Mouse (Mus musculus) forebrain, embryonic 11.5 days (tissue): ENCODE measurements around the gene Tnfsf11. TPM values are rescaled to one million over a fixed set of nuclear protein-coding genes. Genes with fewer than 3 reads are reported as not detected.

Experiments used
- ATAC-seq: fragments of 200-750 bp; cut with Nextera tagmentation; replicated peaks from 2 replicates; pipeline ENCODE4 v1.8.0; 2017; ENCODE audit warnings: moderate TSS enrichment; ENCODE audit not compliant: low FRiP score
- DNase-seq: peaks from one replicate; pipeline ENCODE4 v3.0.0-alpha.2; 2017; ENCODE audit warnings: low spot score
- H3K27ac ChIP-seq: fragments of 300-500 bp; sonication (generic); 2 replicates; pipeline ENCODE4 v1.5.1; 2014; ENCODE audit warnings: low read depth, low read length
- H3K27me3 ChIP-seq: fragments of 300-500 bp; sonication (generic); 2 replicates; pipeline ENCODE4 v1.6.1; 2014; ENCODE audit warnings: mild to moderate bottlenecking, low read length, mixed read lengths; ENCODE audit not compliant: control insufficient read depth, insufficient read depth
- H3K36me3 ChIP-seq: fragments of 300-500 bp; sonication (generic); 2 replicates; pipeline ENCODE4 v1.6.1; 2014; ENCODE audit warnings: mild to moderate bottlenecking, low read length, moderate library complexity, mixed read lengths; ENCODE audit not compliant: control insufficient read depth, insufficient read depth
- H3K4me1 ChIP-seq: fragments of 300-500 bp; sonication (generic); replicated peaks from 2 replicates; pipeline ENCODE4 v1.6.1; 2014; ENCODE audit warnings: low read length, mixed read lengths; ENCODE audit not compliant: control insufficient read depth, insufficient read depth
- H3K4me2 ChIP-seq: fragments of 300-500 bp; sonication (generic); 2 replicates; pipeline ENCODE4 v1.6.1; 2014; ENCODE audit warnings: low read depth, mild to moderate bottlenecking, low read length, moderate library complexity, mixed read lengths; ENCODE audit not compliant: severe bottlenecking
- H3K4me3 ChIP-seq: fragments of 300-500 bp; sonication (generic); 2 replicates; pipeline ENCODE4 v1.5.1; 2014; ENCODE audit warnings: low read depth, low read length
- H3K9ac ChIP-seq: fragments of 300-500 bp; sonication (generic); 2 replicates; pipeline ENCODE4 v1.6.1; 2014; ENCODE audit warnings: low read length
- H3K9me3 ChIP-seq: fragments of 300-500 bp; sonication (generic); 2 replicates; pipeline ENCODE4 v1.6.1; 2016; ENCODE audit warnings: low read length, mixed read lengths; ENCODE audit not compliant: control insufficient read depth
- WGBS: fragments of 180-500 bp; shearing (Covaris S2); extraction: QIAGEN DNeasy Blood & Tissue Kit; methylation state at CpG from one replicate; pipeline ENCODE4 v1.1.7; 2014; 5-methylcytosine and 5-hydroxymethylcytosine counted together
- polyA plus RNA-seq: library from polyadenylated mRNA; unstranded; fragments of >200 nt; fragmentation: Nextera tagmentation; extraction: Ambion mirVana; gene quantifications from 2 replicates; pipeline ENCODE4 v1.2.1, GENCODE M21; 2014

Gene Tnfsf11
- polyA plus RNA-seq, 1 experiment from 2014 or later = 0.45 TPM

- ATAC-seq (no peak), DNase-seq (no peak)
- H3K9me3 ChIP-seq = no peaks in the 10 kb centered on the region
- no peaks in the 10 kb centered on the region; the same call in 1 of the 2 replicates for H3K27me3 ChIP-seq
- no peaks in the 10 kb centered on the region for H3K4me1 ChIP-seq
- no peak overlapping the region for H3K4me3 ChIP-seq
- H3K36me3 ChIP-seq = no peaks in the 10 kb centered on the region
- no peak overlapping the region for H3K9ac ChIP-seq
- 90% methylated on average over 3 of the region's 3 CpGs for WGBS
- no peak overlapping the region for H3K4me2 ChIP-seq
- H3K27ac ChIP-seq = no peak overlapping the region
These were observed 6.9 kb downstream of the Tnfsf11 start for GRCm38 (mm10) chr14:78300914-78301313.

- ATAC-seq (no peak), DNase-seq (no peak)
- H3K9me3 ChIP-seq = peaks cover 5% of the 10 kb centered on the region; the same call in 1 of the 2 replicates
- no peak overlapping the region for H3K4me3 ChIP-seq
- no peak overlapping the region for H3K4me2 ChIP-seq
- H3K9ac ChIP-seq = no peak overlapping the region
- WGBS = 93% methylated on average over 7 of the region's 7 CpGs
- H3K36me3 ChIP-seq = no peaks in the 10 kb centered on the region
- no peak overlapping the region for H3K27ac ChIP-seq
- H3K27me3 ChIP-seq = peaks cover 2% of the 10 kb centered on the region; the same call in 1 of the 2 replicates
- peaks cover 8% of the 10 kb centered on the region; the same call in 1 of the 2 replicates for H3K4me1 ChIP-seq
These were observed 15.2 kb downstream of the Tnfsf11 start for GRCm38 (mm10) chr14:78292687-78293086.

GRCm38 (mm10) chr14:78289912-78290523 is 17.8 kb downstream of the Tnfsf11 start:
- ATAC-seq = no peak
- H3K27me3 ChIP-seq = peaks cover 2% of the 10 kb centered on the region; the same call in 1 of the 2 replicates
- H3K4me3 ChIP-seq = no peak overlapping the region
- peaks cover 13% of the 10 kb centered on the region; the same call in 1 of the 2 replicates for H3K4me1 ChIP-seq
- H3K27ac ChIP-seq = no peak overlapping the region
- no peaks in the 10 kb centered on the region for H3K36me3 ChIP-seq
- DNase-seq = no peak
- no peak overlapping the region for H3K4me2 ChIP-seq
- no peak overlapping the region for H3K9ac ChIP-seq
- 64% methylated on average over 9 of the region's 9 CpGs for WGBS
- peaks cover 5% of the 10 kb centered on the region; the same call in 1 of the 2 replicates for H3K9me3 ChIP-seq

GRCm38 (mm10) chr14:78288903-78289302 is 18.9 kb downstream of the Tnfsf11 start:
- 5% methylated on average over 5 of the region's 5 CpGs for WGBS
- Histone ChIP-seq H3K4me3 (no peak overlapping the region), H3K9ac (no peak overlapping the region), H3K27me3 (peaks cover 2% of the 10 kb centered on the region; the same call in 1 of the 2 replicates), H3K36me3 (no peaks in the 10 kb centered on the region), H3K4me1 (peaks cover 13% of the 10 kb centered on the region; the same call in 1 of the 2 replicates), H3K27ac (no peak overlapping the region; the same call in 1 of the 2 replicates), H3K9me3 (peaks cover 2% of the 10 kb centered on the region; the same call in 1 of the 2 replicates), H3K4me2 (no peak overlapping the region)
- ATAC-seq (peak; percentile 87), DNase-seq (peak; percentile 71)

GRCm38 (mm10) chr14:78287906-78288800 is 19.7 kb downstream of the Tnfsf11 start:
- Histone ChIP-seq H3K36me3 (no peaks in the 10 kb centered on the region), H3K4me3 (no peak overlapping the region), H3K9me3 (no peaks in the 10 kb centered on the region), H3K4me2 (no peak overlapping the region), H3K4me1 (peaks cover 13% of the 10 kb centered on the region), H3K9ac (no peak overlapping the region), H3K27ac (peak overlapping the region; percentile 50; the same call in 1 of the 2 replicates), H3K27me3 (peaks cover 2% of the 10 kb centered on the region; the same call in 1 of the 2 replicates)
- ATAC-seq (no peak), DNase-seq (peak; percentile 79)
- WGBS = 30% methylated on average over 7 of the region's 7 CpGs

GRCm38 (mm10) chr14:78286011-78286548 is 21.8 kb downstream of the Tnfsf11 start:
- H3K9ac ChIP-seq = no peak overlapping the region
- H3K4me1 ChIP-seq = peaks cover 13% of the 10 kb centered on the region
- H3K27ac ChIP-seq = peak overlapping the region; percentile 8; the same call in 1 of the 2 replicates
- H3K4me3 ChIP-seq = no peak overlapping the region
- ATAC-seq (peak; percentile 31), DNase-seq (no peak)
- 14% methylated on average over 5 of the region's 5 CpGs for WGBS
- H3K9me3 ChIP-seq = no peaks in the 10 kb centered on the region
- peaks cover 2% of the 10 kb centered on the region; the same call in 1 of the 2 replicates for H3K27me3 ChIP-seq
- H3K36me3 ChIP-seq = no peaks in the 10 kb centered on the region
- no peak overlapping the region for H3K4me2 ChIP-seq

- no peak for DNase-seq
- WGBS = 86% methylated on average over 11 of the region's 11 CpGs
- H3K9ac ChIP-seq = no peak overlapping the region
These were observed 25.4 kb downstream of the Tnfsf11 start for GRCm38 (mm10) chr14:78282490-78282889.

GRCm38 (mm10) chr14:78276395-78276930 is 31.4 kb downstream of the Tnfsf11 start:
- ATAC-seq (no peak), DNase-seq (no peak)
- Histone ChIP-seq H3K4me3 (no peak overlapping the region), H3K27me3 (no peaks in the 10 kb centered on the region), H3K36me3 (no peaks in the 10 kb centered on the region), H3K4me1 (no peaks in the 10 kb centered on the region), H3K9ac (no peak overlapping the region), H3K9me3 (no peaks in the 10 kb centered on the region), H3K4me2 (no peak overlapping the region), H3K27ac (no peak overlapping the region)
- 88% methylated on average over 18 of the region's 18 CpGs for WGBS

More at GRCm38 (mm10) chr14:78282490-78282889, 25.4 kb downstream of the Tnfsf11 start:
- Histone ChIP-seq H3K4me3 (no peak overlapping the region), H3K4me2 (no peak overlapping the region), H3K9me3 (no peaks in the 10 kb centered on the region), H3K27me3 (no peaks in the 10 kb centered on the region; the same call in 1 of the 2 replicates), H3K27ac (no peak overlapping the region), H3K4me1 (peaks cover 5% of the 10 kb centered on the region), H3K36me3 (no peaks in the 10 kb centered on the region)
- no peak for ATAC-seq
